Mouse (Mus musculus): ENCODE measurements around the gene Tatdn2. TPM values are rescaled to one million over a fixed set of nuclear protein-coding genes. Genes with fewer than 3 reads are reported as not detected.

Gene Tatdn2
- polyA plus RNA-seq, 2 experiments = 1.9 to 22.0 TPM

GRCm38 (mm10) chr6:113672989-113673388 is 23.9 kb upstream of the Tatdn2 start:
- Histone ChIP-seq H3K4me3 (replicated peaks; ENCODE audit: low read length) (no peak overlapping the region), H3K36me3 (ENCODE audit: control insufficient read depth, insufficient read depth, low read length) (no peaks in the 10 kb centered on the region), H3K9me3 (ENCODE audit: control insufficient read depth, low read length) (no peaks in the 10 kb centered on the region), H3K4me1 (ENCODE audit: control insufficient read depth, insufficient read depth, low read length) (0 out of 2 replicates have a peak, but pooled peaks cover 6% of the 10 kb centered on the region), H3K27ac (replicated peaks; ENCODE audit: low read depth, low read length) (no peak overlapping the region), H3K4me2 (replicated peaks; ENCODE audit: low read depth, low read length, severe bottlenecking) (no peak overlapping the region), H3K27me3 (ENCODE audit: control insufficient read depth, insufficient read depth, low read length) (no peaks in the 10 kb centered on the region), H3K9ac (ENCODE audit: low read depth, low read length, severe bottlenecking) (no peak overlapping the region)
- no peak for DNase-seq (ENCODE audit: low spot score)
- WGBS = 86% methylated on average over 6 of the region's 6 CpGs
- ATAC-seq (ENCODE audit: low FRiP score, low read depth) = no peak
- TF ChIP-seq POLR2A (IDR thresholded peaks at IDR 0.05; ENCODE audit: borderline replicate concordance, extremely low read depth, insufficient read depth, insufficient read length) = no peak

- TF ChIP-seq POLR2A (IDR thresholded peaks at IDR 0.05; ENCODE audit: borderline replicate concordance, extremely low read depth, insufficient read depth, insufficient read length) = no peak
- Histone ChIP-seq H3K4me3 (replicated peaks; ENCODE audit: low read length) (no peak overlapping the region), H3K36me3 (ENCODE audit: control insufficient read depth, insufficient read depth, low read length) (no peaks in the 10 kb centered on the region), H3K9me3 (ENCODE audit: control insufficient read depth, low read length) (no peaks in the 10 kb centered on the region), H3K27ac (replicated peaks; ENCODE audit: low read depth, low read length) (no peak overlapping the region), H3K4me2 (replicated peaks; ENCODE audit: low read depth, low read length, severe bottlenecking) (no peak overlapping the region), H3K4me1 (ENCODE audit: control insufficient read depth, insufficient read depth, low read length) (no peaks in the 10 kb centered on the region), H3K27me3 (ENCODE audit: control insufficient read depth, insufficient read depth, low read length) (no peaks in the 10 kb centered on the region), H3K9ac (ENCODE audit: low read depth, low read length, severe bottlenecking) (no peak overlapping the region)
- WGBS = 79% methylated on average over 4 of the region's 4 CpGs
- no peak for ATAC-seq (ENCODE audit: low FRiP score, low read depth)
- DNase-seq (ENCODE audit: low spot score) = no peak
Observed at GRCm38 (mm10) chr6:113675234-113675633, 21.6 kb upstream of the Tatdn2 start.

- Histone ChIP-seq H3K4me2 (replicated peaks; ENCODE audit: low read depth, low read length, severe bottlenecking) (no peak overlapping the region), H3K9ac (ENCODE audit: low read depth, low read length, severe bottlenecking) (no peak overlapping the region), H3K27ac (replicated peaks; ENCODE audit: low read depth, low read length) (no peak overlapping the region), H3K36me3 (ENCODE audit: control insufficient read depth, insufficient read depth, low read length) (no peaks in the 10 kb centered on the region), H3K4me3 (replicated peaks; ENCODE audit: low read length) (no peak overlapping the region), H3K9me3 (ENCODE audit: control insufficient read depth, low read length) (no peaks in the 10 kb centered on the region), H3K4me1 (ENCODE audit: control insufficient read depth, insufficient read depth, low read length) (no peaks in the 10 kb centered on the region), H3K27me3 (ENCODE audit: control insufficient read depth, insufficient read depth, low read length) (no peaks in the 10 kb centered on the region)
- no peak for TF ChIP-seq POLR2A (IDR thresholded peaks at IDR 0.05; ENCODE audit: borderline replicate concordance, extremely low read depth, insufficient read depth, insufficient read length)
- DNase-seq (ENCODE audit: low spot score) (no peak), ATAC-seq (ENCODE audit: low FRiP score, low read depth) (no peak)
- 91% methylated on average over 9 of the region's 9 CpGs for WGBS
Observed at GRCm38 (mm10) chr6:113675991-113676390, 20.9 kb upstream of the Tatdn2 start.

GRCm38 (mm10) chr6:113677070-113677734 is 19.6 kb upstream of the Tatdn2 start:
- Histone ChIP-seq H3K4me3 (replicated peaks; ENCODE audit: low read length) (no peak overlapping the region), H3K4me2 (replicated peaks; ENCODE audit: low read depth, low read length, severe bottlenecking) (no peak overlapping the region), H3K27ac (replicated peaks; ENCODE audit: low read depth, low read length) (no peak overlapping the region), H3K27me3 (ENCODE audit: control insufficient read depth, insufficient read depth, low read length) (no peaks in the 10 kb centered on the region), H3K4me1 (ENCODE audit: control insufficient read depth, insufficient read depth, low read length) (no peaks in the 10 kb centered on the region), H3K36me3 (ENCODE audit: control insufficient read depth, insufficient read depth, low read length) (no peaks in the 10 kb centered on the region), H3K9me3 (ENCODE audit: control insufficient read depth, low read length) (no peaks in the 10 kb centered on the region), H3K9ac (ENCODE audit: low read depth, low read length, severe bottlenecking) (no peak overlapping the region)
- ATAC-seq (ENCODE audit: low FRiP score, low read depth) = no peak
- DNase-seq (ENCODE audit: low spot score) = no peak
- 54% methylated on average over 14 of the region's 14 CpGs for WGBS
- TF ChIP-seq POLR2A (IDR thresholded peaks at IDR 0.05; ENCODE audit: borderline replicate concordance, extremely low read depth, insufficient read depth, insufficient read length) = no peak

- H3K4me3 ChIP-seq (replicated peaks; ENCODE audit: low read length) = no peak overlapping the region
- H3K9me3 ChIP-seq (ENCODE audit: control insufficient read depth, low read length) = no peaks in the 10 kb centered on the region
- H3K27me3 ChIP-seq (ENCODE audit: control insufficient read depth, insufficient read depth, low read length) = no peaks in the 10 kb centered on the region
- no peaks in the 10 kb centered on the region for H3K36me3 ChIP-seq (ENCODE audit: control insufficient read depth, insufficient read depth, low read length)
- DNase-seq (ENCODE audit: low spot score) (no peak), ATAC-seq (ENCODE audit: low FRiP score, low read depth) (no peak)
- no peak overlapping the region for H3K9ac ChIP-seq (ENCODE audit: low read depth, low read length, severe bottlenecking)
- TF ChIP-seq POLR2A (IDR thresholded peaks at IDR 0.05; ENCODE audit: borderline replicate concordance, extremely low read depth, insufficient read depth, insufficient read length) = no peak
- no peak overlapping the region for H3K4me2 ChIP-seq (replicated peaks; ENCODE audit: low read depth, low read length, severe bottlenecking)
- no peak overlapping the region for H3K27ac ChIP-seq (replicated peaks; ENCODE audit: low read depth, low read length)
- H3K4me1 ChIP-seq (ENCODE audit: control insufficient read depth, insufficient read depth, low read length) = no peaks in the 10 kb centered on the region
- 77% methylated on average over 14 of the region's 14 CpGs for WGBS
Observed at GRCm38 (mm10) chr6:113678246-113679012, 18.4 kb upstream of the Tatdn2 start.
